Mouse (Mus musculus) neural tube, embryonic 11.5 days (tissue): ENCODE data around the gene Pde2a. TPM values are rescaled to one million over a fixed set of nuclear protein-coding genes. Genes with fewer than 3 reads are reported as not detected.
A peak's percentile ranks its signal among the peaks of the same experiment; 100 is the strongest.

Experiments
- ATAC-seq: fragments of 200-750 bp; cut with Nextera tagmentation; 2 replicates; pipeline ENCODE4 v1.8.0; 2017; ENCODE audit warnings: moderate number of reproducible peaks, mild to moderate bottlenecking, moderate TSS enrichment, moderate library complexity; ENCODE audit not compliant: insufficient read depth, low FRiP score, low TSS enrichment
- DNase-seq: peaks from one replicate; pipeline ENCODE4 v3.0.0-alpha.2; 2015; ENCODE audit warnings: low spot score
- H3K27ac ChIP-seq: fragments of 300-500 bp; sonication (generic); 2 replicates; pipeline ENCODE4 v1.5.1; 2014; ENCODE audit warnings: low read depth, mild to moderate bottlenecking, low read length
- H3K27me3 ChIP-seq: fragments of 300-500 bp; sonication (generic); 2 replicates; pipeline ENCODE4 v1.6.1; 2014; ENCODE audit warnings: mild to moderate bottlenecking, low read length, mixed read lengths; ENCODE audit not compliant: control insufficient read depth, insufficient read depth
- H3K36me3 ChIP-seq: fragments of 300-500 bp; sonication (generic); 2 replicates; pipeline ENCODE4 v1.6.1; 2014; ENCODE audit warnings: mild to moderate bottlenecking, low read length, moderate library complexity, mixed read lengths; ENCODE audit not compliant: control insufficient read depth, insufficient read depth
- H3K4me1 ChIP-seq: fragments of 300-500 bp; sonication (generic); 2 replicates; pipeline ENCODE4 v1.6.1; 2014; ENCODE audit warnings: low read length, mixed read lengths; ENCODE audit not compliant: control insufficient read depth, insufficient read depth
- H3K4me2 ChIP-seq: fragments of 300-500 bp; sonication (generic); 2 replicates; pipeline ENCODE4 v1.6.1; 2014; ENCODE audit warnings: low read depth, mild to moderate bottlenecking, moderate library complexity
- H3K4me3 ChIP-seq: fragments of 300-500 bp; sonication (generic); 2 replicates; pipeline ENCODE4 v1.5.1; 2014; ENCODE audit warnings: low read depth, low read length
- H3K9ac ChIP-seq: fragments of 300-500 bp; sonication (generic); 2 replicates; pipeline ENCODE4 v1.6.1; 2014; ENCODE audit warnings: mild to moderate bottlenecking, low read length
- H3K9me3 ChIP-seq: fragments of 300-500 bp; sonication (generic); 2 replicates; pipeline ENCODE4 v1.6.1; 2016; ENCODE audit warnings: low read length; ENCODE audit not compliant: control insufficient read depth
- WGBS: fragments of 180-500 bp; shearing (Covaris S2); extraction: QIAGEN DNeasy Blood & Tissue Kit; methylation state at CpG from one replicate; pipeline ENCODE4 v1.1.7; 2014; 5-methylcytosine and 5-hydroxymethylcytosine counted together
- polyA plus RNA-seq: library from polyadenylated mRNA; unstranded; fragments of >200 nt; fragmentation: Nextera tagmentation; extraction: Ambion mirVana; gene quantifications from 2 replicates; pipeline ENCODE4 v1.2.1, GENCODE M21; 2014

Pde2a gene
- polyA plus RNA-seq, 1 experiment from 2014 or later, result 26.2 TPM

GRCm38 (mm10) chr7:101535517-101535916, 114.0 kb downstream of the Pde2a start:
- Histone ChIP-seq H3K9me3 (no peaks in the 10 kb centered on the region), H3K4me2 (no peak overlapping the region), H3K27me3 (no peaks in the 10 kb centered on the region), H3K4me1 (no peaks in the 10 kb centered on the region), H3K36me3 (no peaks in the 10 kb centered on the region), H3K4me3 (no peak overlapping the region), H3K9ac (no peak overlapping the region), H3K27ac (no peak overlapping the region)
- 82% methylated on average over 5 of the region's 5 CpGs for WGBS
- DNase-seq (no peak), ATAC-seq (no peak)

- Histone ChIP-seq H3K4me2 (no peak overlapping the region), H3K27me3 (no peaks in the 10 kb centered on the region), H3K36me3 (no peaks in the 10 kb centered on the region), H3K4me1 (no peaks in the 10 kb centered on the region), H3K4me3 (no peak overlapping the region), H3K27ac (no peak overlapping the region), H3K9ac (no peak overlapping the region), H3K9me3 (no peaks in the 10 kb centered on the region)
- DNase-seq, result no peak
- 52% methylated on average over 8 of the region's 8 CpGs for WGBS
- no peak for ATAC-seq
These were observed 116.0 kb downstream of the Pde2a start for GRCm38 (mm10) chr7:101537541-101537940.

GRCm38 (mm10) chr7:101538141-101538933, 116.8 kb downstream of the Pde2a start:
- no peaks in the 10 kb centered on the region for H3K4me1 ChIP-seq
- H3K36me3 ChIP-seq, result no peaks in the 10 kb centered on the region
- DNase-seq (no peak), ATAC-seq (no peak)
- 60% methylated on average over 14 of the region's 14 CpGs for WGBS
- H3K4me2 ChIP-seq, result no peak overlapping the region
- H3K9ac ChIP-seq, result no peak overlapping the region
- H3K9me3 ChIP-seq, result no peaks in the 10 kb centered on the region
- no peak overlapping the region for H3K27ac ChIP-seq
- no peaks in the 10 kb centered on the region for H3K27me3 ChIP-seq
- no peak overlapping the region for H3K4me3 ChIP-seq

- DNase-seq, result no peak
- 51% methylated on average over 9 of the region's 9 CpGs for WGBS
These were observed 118.3 kb downstream of the Pde2a start for GRCm38 (mm10) chr7:101539774-101540173.

GRCm38 (mm10) chr7:101540684-101541083, 119.2 kb downstream of the Pde2a start:
- H3K27ac ChIP-seq, result no peak overlapping the region
- no peak overlapping the region for H3K4me2 ChIP-seq
- no peak overlapping the region for H3K4me3 ChIP-seq
- no peaks in the 10 kb centered on the region for H3K9me3 ChIP-seq
- H3K27me3 ChIP-seq, result no peaks in the 10 kb centered on the region
- no peak for ATAC-seq
- H3K9ac ChIP-seq, result no peak overlapping the region
- WGBS, result 69% methylated on average over 5 of the region's 5 CpGs
- DNase-seq, result no peak
- H3K36me3 ChIP-seq, result no peaks in the 10 kb centered on the region
- H3K4me1 ChIP-seq, result no peaks in the 10 kb centered on the region

More at GRCm38 (mm10) chr7:101539774-101540173, 118.3 kb downstream of the Pde2a start:
- H3K4me3 ChIP-seq, result no peak overlapping the region
- no peaks in the 10 kb centered on the region for H3K27me3 ChIP-seq
- no peaks in the 10 kb centered on the region for H3K36me3 ChIP-seq
- H3K27ac ChIP-seq, result no peak overlapping the region
- no peak overlapping the region for H3K9ac ChIP-seq
- no peaks in the 10 kb centered on the region for H3K4me1 ChIP-seq
- H3K9me3 ChIP-seq, result no peaks in the 10 kb centered on the region
- ATAC-seq, result no peak
- H3K4me2 ChIP-seq, result no peak overlapping the region

- Histone ChIP-seq H3K9me3 (no peaks in the 10 kb centered on the region), H3K27ac (no peak overlapping the region), H3K4me2 (no peak overlapping the region), H3K36me3 (no peaks in the 10 kb centered on the region), H3K27me3 (no peaks in the 10 kb centered on the region), H3K4me1 (no peaks in the 10 kb centered on the region), H3K4me3 (no peak overlapping the region), H3K9ac (no peak overlapping the region)
- ATAC-seq (no peak), DNase-seq (peak; percentile 82)
- WGBS, result 4% methylated on average over 11 of the region's 11 CpGs
These were observed 119.6 kb downstream of the Pde2a start for GRCm38 (mm10) chr7:101541132-101541531.

- ATAC-seq, result no peak
- 71% methylated on average over 10 of the region's 10 CpGs for WGBS
- Histone ChIP-seq H3K27me3 (no peaks in the 10 kb centered on the region), H3K36me3 (no peaks in the 10 kb centered on the region), H3K4me1 (no peaks in the 10 kb centered on the region), H3K4me2 (no peak overlapping the region), H3K9ac (no peak overlapping the region), H3K4me3 (no peak overlapping the region), H3K27ac (no peak overlapping the region), H3K9me3 (no peaks in the 10 kb centered on the region)
- DNase-seq, result no peak
These were observed 120.2 kb downstream of the Pde2a start for GRCm38 (mm10) chr7:101541734-101542133.

- WGBS, result 79% methylated on average over 3 of the region's 3 CpGs
These were observed 126.2 kb downstream of the Pde2a start for GRCm38 (mm10) chr7:101547651-101548050.

GRCm38 (mm10) chr7:101549266-101549665, 127.8 kb downstream of the Pde2a start:
- Histone ChIP-seq H3K27ac (no peak overlapping the region), H3K9ac (no peak overlapping the region), H3K36me3 (no peaks in the 10 kb centered on the region), H3K27me3 (no peaks in the 10 kb centered on the region), H3K4me2 (no peak overlapping the region), H3K4me3 (no peak overlapping the region), H3K9me3 (no peaks in the 10 kb centered on the region), H3K4me1 (no peaks in the 10 kb centered on the region)
- WGBS, result 92% methylated on average over 3 of the region's 3 CpGs
- no peak for ATAC-seq
- DNase-seq, result no peak

More at GRCm38 (mm10) chr7:101547651-101548050, 126.2 kb downstream of the Pde2a start:
- ATAC-seq (no peak), DNase-seq (no peak)
- Histone ChIP-seq H3K4me1 (no peaks in the 10 kb centered on the region), H3K27me3 (no peaks in the 10 kb centered on the region), H3K27ac (no peak overlapping the region), H3K36me3 (no peaks in the 10 kb centered on the region), H3K4me2 (no peak overlapping the region), H3K4me3 (no peak overlapping the region), H3K9ac (no peak overlapping the region), H3K9me3 (no peaks in the 10 kb centered on the region)
